Mouse (Mus musculus) cortical plate, adult 2 months (tissue): Measurements from ENCODE around the gene Top2a. TPM values are rescaled to one million over a fixed set of nuclear protein-coding genes. Genes with fewer than 3 reads are reported as not detected.

ENCODE experiments used
- H3K27ac ChIP-seq: fragments of 200-500 bp; 2 replicates; pipeline ENCODE4 v1.5.1; 2012; ENCODE audit warnings: low read length, control low read depth, inconsistent platforms; ENCODE audit not compliant: insufficient read depth
- H3K4me1 ChIP-seq: fragments of 200-500 bp; 2 replicates; pipeline ENCODE4 v1.6.1; 2011; ENCODE audit warnings: low read length; ENCODE audit not compliant: control insufficient read depth, insufficient read depth
- H3K4me3 ChIP-seq: fragments of 200-500 bp; 2 replicates; pipeline ENCODE4 v1.5.1; 2011; ENCODE audit warnings: mild to moderate bottlenecking, low read length, control low read depth; ENCODE audit not compliant: insufficient read depth
- CTCF ChIP-seq: fragments of 200-500 bp; IDR thresholded peaks from 2 replicates; pipeline ENCODE4 v1.5.1; 2011; ENCODE audit warnings: mild to moderate bottlenecking, control low read depth, low read length; ENCODE audit not compliant: insufficient read depth; ENCODE audit errors: extremely low read depth
- POLR2A ChIP-seq: fragments of 200-500 bp; IDR thresholded peaks from 2 replicates; pipeline ENCODE4 v1.6.1; 2011; ENCODE audit warnings: mild to moderate bottlenecking, low read length, control low read depth; ENCODE audit not compliant: insufficient read depth; ENCODE audit errors: extremely low read depth
- polyA plus RNA-seq: library from polyadenylated mRNA; depleted of rRNA; stranded (reverse); fragments of >200 nt; gene quantifications from 2 replicates; pipeline ENCODE4 v1.2.3, GENCODE M21; 2012; rRNA removed

Top2a gene
- 0.93 and 1.8 TPM in 2 replicates for polyA plus RNA-seq

- 0 out of 2 replicates have a peak, but pooled peaks have one; percentile 23 for TF ChIP-seq POLR2A
- TF ChIP-seq CTCF: no peak
- peak within 1 kb of the TSS; percentile 51 for H3K4me3 ChIP-seq
- H3K4me1 ChIP-seq: no peaks in the 10 kb centered on the region
- no peak within 1 kb of the TSS for H3K27ac ChIP-seq
These were observed at the start of gene Top2a for GRCm38 (mm10) chr11:99023500-99024467. TSS of gene Top2a (minus strand) at chr11:99024189.

GRCm38 (mm10) chr11:99073781-99074180 is 49.8 kb upstream of the Top2a start:
- Histone ChIP-seq H3K4me3 (no peak overlapping the region), H3K27ac (no peak overlapping the region), H3K4me1 (no peaks in the 10 kb centered on the region)
- no peak for TF ChIP-seq CTCF
- TF ChIP-seq POLR2A: no peak

GRCm38 (mm10) chr11:99071866-99072265 is 47.9 kb upstream of the Top2a start:
- TF ChIP-seq POLR2A (no peak), CTCF (no peak)
- Histone ChIP-seq H3K27ac (no peak overlapping the region), H3K4me3 (no peak overlapping the region), H3K4me1 (no peaks in the 10 kb centered on the region)

- Histone ChIP-seq H3K4me3 (no peak overlapping the region), H3K4me1 (0 out of 2 replicates have a peak, but pooled peaks cover 2% of the 10 kb centered on the region), H3K27ac (no peak overlapping the region)
- TF ChIP-seq POLR2A (no peak), CTCF (no peak)
These were observed 44.5 kb upstream of the Top2a start for GRCm38 (mm10) chr11:99068455-99068854.

- Histone ChIP-seq H3K4me3 (no peak overlapping the region), H3K4me1 (0 out of 2 replicates have a peak, but pooled peaks cover 2% of the 10 kb centered on the region), H3K27ac (no peak overlapping the region)
- TF ChIP-seq POLR2A (no peak), CTCF (no peak)
These were observed 43.6 kb upstream of the Top2a start for GRCm38 (mm10) chr11:99067591-99067990.

GRCm38 (mm10) chr11:99065979-99066378 is 42.0 kb upstream of the Top2a start:
- Histone ChIP-seq H3K27ac (no peak overlapping the region), H3K4me3 (no peak overlapping the region)

GRCm38 (mm10) chr11:99065353-99065752 is 41.4 kb upstream of the Top2a start:
- Histone ChIP-seq H3K4me3 (no peak overlapping the region), H3K4me1 (0 out of 2 replicates have a peak, but pooled peaks cover 2% of the 10 kb centered on the region), H3K27ac (no peak overlapping the region)
- TF ChIP-seq POLR2A (no peak), CTCF (no peak)

More at GRCm38 (mm10) chr11:99065979-99066378, 42.0 kb upstream of the Top2a start:
- H3K4me1 ChIP-seq: 0 out of 2 replicates have a peak, but pooled peaks cover 2% of the 10 kb centered on the region
- TF ChIP-seq POLR2A (no peak), CTCF (peak; percentile 95)

- Histone ChIP-seq H3K27ac (no peak overlapping the region), H3K4me3 (no peak overlapping the region), H3K4me1 (0 out of 2 replicates have a peak, but pooled peaks cover 2% of the 10 kb centered on the region)
- TF ChIP-seq POLR2A (no peak), CTCF (no peak)
These were observed 39.6 kb upstream of the Top2a start for GRCm38 (mm10) chr11:99063406-99064131.

GRCm38 (mm10) chr11:99062661-99063060 is 38.7 kb upstream of the Top2a start:
- Histone ChIP-seq H3K4me1 (0 out of 2 replicates have a peak, but pooled peaks cover 2% of the 10 kb centered on the region), H3K27ac (no peak overlapping the region), H3K4me3 (no peak overlapping the region)
- no peak for TF ChIP-seq POLR2A
- no peak for TF ChIP-seq CTCF

GRCm38 (mm10) chr11:99060435-99060834 is 36.4 kb upstream of the Top2a start:
- Histone ChIP-seq H3K4me1 (no peaks in the 10 kb centered on the region), H3K4me3 (no peak overlapping the region), H3K27ac (no peak overlapping the region)
- TF ChIP-seq CTCF: no peak
- no peak for TF ChIP-seq POLR2A
